Mouse (Mus musculus) spleen, adult 10 weeks (tissue): ENCODE data around the gene Ces4a. TPM values are rescaled to one million over a fixed set of nuclear protein-coding genes. Genes with fewer than 3 reads are reported as not detected.

Source experiments
- polyA plus RNA-seq: library from polyadenylated mRNA; stranded (reverse); fragments of 350-450 nt; fragmentation: Illumina TruSeq; extraction: RNeasy Lipid Tissue Mini Kit (QIAGEN cat#74804); gene quantifications from one replicate; pipeline ENCODE4 v1.2.3, GENCODE M21; 2015; ENCODE audit warnings: low replicate concordance; ENCODE audit not compliant: insufficient read depth

Ces4a gene
- polyA plus RNA-seq: not detected

GRCm38 (mm10) chr8:105131509-105131908, at the start of gene Ces4a:
Ces4a (plus strand) TSS chr8:105131800.

GRCm38 (mm10) chr8:105083449-105084050, 48.0 kb upstream of the Ces4a start, which contains the start of gene Ces3b:
Ces3b (plus strand) TSS chr8:105083753.

GRCm38 (mm10) chr8:105170381-105171115, 38.9 kb downstream of the Ces4a start, which contains the start of gene Cbfb:
Cbfb (plus strand) TSS chr8:105170674.

Other genes with a start within 250 kb of the Ces4a start
- 0.21 TPM for gene Ces2e, start 205.5 kb upstream of the Ces4a start, polyA plus RNA-seq
- gene Ces2f, start 184.4 kb upstream of the Ces4a start, polyA plus RNA-seq: not detected
- gene Ces2g, start 170.1 kb upstream of the Ces4a start, polyA plus RNA-seq: 8.7 TPM
- not detected for gene Ces2h, start 130.9 kb upstream of the Ces4a start, polyA plus RNA-seq
- not detected for gene Ces3a, start 83.2 kb upstream of the Ces4a start, polyA plus RNA-seq
- not detected for gene Ces3b, start 48.0 kb upstream of the Ces4a start, polyA plus RNA-seq
- 149 TPM for gene Cbfb, start 38.9 kb downstream of the Ces4a start, polyA plus RNA-seq
- gene D230025D16Rik, start 93.3 kb downstream of the Ces4a start, polyA plus RNA-seq: 22.6 TPM
- gene B3gnt9, start 123.4 kb downstream of the Ces4a start, polyA plus RNA-seq: 4.9 TPM
- gene Tradd, start 132.8 kb downstream of the Ces4a start, polyA plus RNA-seq: 12.7 TPM
- 3.3 TPM for gene Fbxl8, start 132.8 kb downstream of the Ces4a start, polyA plus RNA-seq
- gene Hsf4, start 138.0 kb downstream of the Ces4a start, polyA plus RNA-seq: 0.29 TPM
- 0.59 TPM for gene Nol3, start 144.3 kb downstream of the Ces4a start, polyA plus RNA-seq
- gene 4931428F04Rik, start 158.1 kb downstream of the Ces4a start, polyA plus RNA-seq: 4.4 TPM
- gene Exoc3l, start 164.3 kb downstream of the Ces4a start, polyA plus RNA-seq: 7.8 TPM
- 61.9 TPM for gene E2f4, start 165.9 kb downstream of the Ces4a start, polyA plus RNA-seq
- 2.7 TPM for gene Elmo3, start 173.8 kb downstream of the Ces4a start, polyA plus RNA-seq
- 0.98 TPM for gene Lrrc29, start 194.5 kb downstream of the Ces4a start, polyA plus RNA-seq
- gene Tmem208, start 194.6 kb downstream of the Ces4a start, polyA plus RNA-seq: 42.6 TPM
- gene Fhod1, start 216.2 kb downstream of the Ces4a start, polyA plus RNA-seq: 19.5 TPM
- 1.6 TPM for gene Slc9a5, start 217.0 kb downstream of the Ces4a start, polyA plus RNA-seq
- 0.21 TPM for gene Plekhg4, start 241.5 kb downstream of the Ces4a start, polyA plus RNA-seq